Mouse (Mus musculus) heart, adult 9 months (tissue): ENCODE data around the gene Flt1.
A peak's percentile ranks its signal among the peaks of the same experiment; 100 is the strongest.
"Not testable (repeated sequence)": the region's sequence is repeated elsewhere in the genome, so short reads cannot be mapped to it uniquely, and the experiment has no call there.

ENCODE experiments used
- DNase-seq, 2 experiments: peaks; one replicate each; pipeline ENCODE4 v3.0.0; 2022; ENCODE audit warnings: low spot score in 2 of 2

The Flt1 gene

DNA sequence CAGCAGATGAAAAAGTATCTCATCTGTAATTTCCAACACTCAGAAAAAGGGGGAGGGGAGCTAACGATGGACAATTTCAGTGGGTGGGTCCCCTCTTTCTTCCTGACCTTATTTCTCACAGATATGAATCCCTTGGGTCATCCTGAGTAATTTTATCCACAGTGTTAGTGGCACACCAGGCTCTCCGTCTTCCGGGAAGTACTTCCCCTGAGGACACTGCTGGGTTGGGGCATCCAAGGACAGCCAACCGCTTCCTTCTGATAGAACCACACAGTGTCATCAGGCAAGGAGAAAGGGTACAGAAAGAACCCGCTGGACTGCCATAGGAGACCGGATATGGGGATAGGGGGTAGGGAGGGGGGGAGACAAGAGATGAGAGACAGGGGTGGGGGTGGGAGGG is 111.2 kb downstream of the Flt1 start:
- DNase-seq, result no peak

DNA sequence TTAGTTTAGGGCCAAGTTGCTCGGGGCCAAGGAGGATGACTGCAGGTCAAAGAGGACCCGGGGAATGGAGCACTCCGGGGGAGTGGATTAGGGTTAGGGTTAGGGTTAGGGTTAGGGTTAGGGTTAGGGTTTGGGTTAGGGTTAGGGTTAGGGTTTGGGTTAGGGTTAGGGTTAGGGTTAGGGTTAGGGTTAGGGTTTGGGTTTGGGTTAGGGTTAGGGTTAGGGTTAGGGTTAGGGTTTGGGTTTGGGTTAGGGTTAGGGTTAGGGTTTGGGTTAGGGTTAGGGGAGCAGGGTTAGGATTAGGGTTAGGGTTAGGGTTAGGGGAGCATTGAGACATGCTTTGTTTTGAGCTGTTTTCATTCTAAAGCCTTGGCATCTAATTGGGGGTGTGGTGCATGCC is 114.5 kb downstream of the Flt1 start:
- DNase-seq, result not testable (repeated sequence)

DNA sequence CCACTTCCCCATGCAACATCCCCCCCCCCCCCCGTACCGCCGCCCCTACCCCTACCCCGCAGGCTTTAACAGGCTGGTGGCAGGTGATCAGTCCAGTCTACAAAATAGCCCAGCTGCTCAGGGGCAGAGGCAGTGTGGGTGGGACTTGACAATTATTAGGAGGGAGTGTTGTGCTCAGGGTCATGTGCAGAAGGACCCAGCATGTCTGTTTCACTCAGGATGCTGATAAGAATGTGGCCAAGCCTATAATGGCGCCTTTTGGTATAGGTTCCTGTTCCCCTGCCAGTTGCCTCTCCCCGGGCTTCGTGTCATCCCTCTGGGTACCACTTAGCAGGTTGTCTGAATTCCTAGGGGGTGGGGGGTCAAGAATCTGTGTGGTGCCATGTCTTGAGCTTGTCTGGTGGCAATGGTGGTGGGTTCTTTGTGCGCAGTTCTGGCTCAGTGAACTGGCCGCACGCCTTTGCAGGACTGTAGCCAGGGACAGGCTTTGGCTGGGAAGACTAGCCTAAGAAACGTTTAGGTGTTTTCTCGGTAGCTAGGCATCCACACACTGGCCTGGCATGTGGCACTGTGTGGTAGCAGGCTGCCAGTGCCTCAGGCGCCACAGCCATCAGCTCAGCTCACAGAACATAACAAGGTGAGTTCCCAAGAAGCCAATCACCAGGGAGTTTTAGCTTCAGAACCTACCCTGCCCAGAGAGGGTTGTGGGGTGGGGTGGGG is 118.4 kb downstream of the Flt1 start:
- no peak for DNase-seq

DNA sequence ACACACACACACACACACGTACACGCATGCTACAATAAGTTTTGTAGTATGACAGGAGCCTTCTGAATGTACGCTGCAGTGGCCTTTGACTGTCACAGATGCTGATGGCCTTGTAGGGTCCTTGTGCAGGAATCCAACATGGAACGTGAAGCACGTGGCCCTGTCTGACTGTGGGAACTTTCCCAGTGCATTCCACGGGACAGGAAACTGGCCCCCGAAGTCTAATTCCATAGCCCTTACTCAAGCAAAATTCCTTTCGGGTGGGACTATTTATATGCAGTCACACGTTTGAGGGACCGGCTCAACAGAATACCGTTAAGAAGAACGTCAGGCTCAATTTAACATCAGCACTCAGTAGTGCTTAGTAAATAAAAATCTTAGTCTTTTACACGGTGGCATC is 119.1 kb downstream of the Flt1 start:
- no peak for DNase-seq

DNA sequence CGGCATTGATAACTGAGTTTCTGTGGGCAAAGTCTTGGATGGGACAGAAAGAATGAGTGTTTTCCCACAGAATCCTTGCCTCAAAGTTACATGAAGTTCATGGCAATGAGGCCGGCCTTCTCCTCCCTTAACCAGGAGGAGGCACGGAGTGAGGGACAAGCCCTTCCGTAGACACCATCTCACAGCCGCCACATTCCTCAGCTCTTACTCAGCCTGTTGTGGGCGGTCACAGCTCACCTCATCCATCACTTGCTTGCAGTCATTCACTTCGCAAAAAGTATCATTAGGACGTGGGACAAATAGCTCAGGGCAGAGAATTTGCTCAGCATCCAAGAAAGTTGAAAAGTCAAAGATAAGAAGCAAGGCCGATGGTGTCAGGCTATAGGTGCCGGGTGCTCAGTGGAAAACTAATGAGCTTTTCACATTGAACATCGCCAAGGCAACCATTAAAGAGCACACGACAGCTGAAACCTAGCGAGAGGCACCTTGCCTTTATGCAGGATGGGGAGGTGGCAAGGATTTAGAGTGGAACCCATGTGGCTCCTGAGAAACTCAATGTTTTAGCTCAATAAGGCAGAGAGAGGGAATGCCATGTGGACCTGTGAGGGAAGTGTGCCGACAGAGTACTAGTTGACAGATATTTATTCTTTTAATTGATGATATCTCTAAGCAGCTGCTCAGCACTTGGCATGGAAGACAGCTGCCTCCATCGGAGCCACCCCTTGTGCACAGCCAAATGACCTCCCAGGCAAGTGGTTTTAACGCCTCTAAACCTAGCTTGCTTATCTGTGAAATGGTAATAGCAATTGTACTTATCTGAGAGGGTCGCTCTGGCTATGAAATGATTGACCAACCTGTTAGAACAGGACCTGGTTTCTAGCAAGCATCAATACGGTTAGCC is 124.1 kb downstream of the Flt1 start:
- DNase-seq, result no peak

DNA sequence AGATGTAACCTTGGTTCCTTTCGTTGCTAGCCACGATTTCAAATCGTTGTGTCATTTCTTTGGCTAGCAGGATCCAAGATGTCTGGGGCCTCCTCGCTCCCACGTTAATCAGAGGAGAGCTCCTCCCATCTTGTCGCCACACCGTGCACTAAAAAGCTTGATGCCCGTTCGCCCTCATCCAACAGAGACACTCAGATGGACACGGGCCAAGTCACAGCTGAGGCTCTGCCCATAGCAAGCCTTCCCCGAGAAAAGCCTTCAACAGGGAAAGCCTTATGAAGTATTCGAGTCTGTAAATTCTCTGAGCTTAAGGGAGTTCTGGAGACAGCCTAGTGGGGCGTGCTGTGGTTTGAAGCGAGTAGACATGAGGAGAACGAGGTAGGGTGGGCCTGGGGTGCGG is 128.0 kb downstream of the Flt1 start:
- no peak for DNase-seq

DNA sequence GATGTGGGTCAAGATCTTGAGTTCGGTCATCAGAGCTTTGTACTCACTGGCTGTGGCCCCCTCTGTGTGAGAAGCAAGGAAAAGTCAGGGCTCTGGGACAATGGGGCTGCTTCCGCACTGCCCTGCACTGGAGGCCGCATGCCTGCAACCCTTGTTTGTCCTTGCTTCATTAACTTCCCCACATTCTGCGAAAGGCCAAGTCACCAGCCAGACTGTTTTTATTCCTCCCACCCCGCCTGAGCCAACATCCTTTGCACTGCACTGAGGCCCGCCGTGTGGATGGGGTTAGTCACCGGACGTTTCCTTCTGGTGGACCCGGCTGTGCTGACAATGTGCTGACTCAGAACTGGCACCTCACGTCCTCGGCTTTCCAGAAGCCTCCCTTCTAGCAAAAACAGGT is 136.0 kb downstream of the Flt1 start:
- DNase-seq, result peak; percentile 24 to 52

DNA sequence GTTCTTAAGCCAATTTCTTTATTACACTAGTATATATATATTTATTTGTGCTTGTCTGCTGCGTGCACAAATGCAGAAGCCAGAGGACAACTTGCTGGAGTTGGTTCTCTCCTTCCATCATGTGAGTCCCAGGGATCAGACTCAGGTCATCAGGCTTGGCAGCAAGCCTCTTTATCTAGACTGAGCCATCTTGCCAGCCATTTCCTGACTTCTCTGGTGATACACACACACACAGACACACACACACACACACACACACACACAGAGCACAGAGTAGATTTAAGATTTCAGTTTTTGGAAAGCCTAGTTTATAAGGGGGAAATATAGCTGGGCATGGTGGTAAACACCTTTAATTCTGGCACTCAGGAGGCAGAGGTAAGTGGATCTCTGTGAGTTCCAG is 140.7 kb downstream of the Flt1 start:
- no peak for DNase-seq

DNA sequence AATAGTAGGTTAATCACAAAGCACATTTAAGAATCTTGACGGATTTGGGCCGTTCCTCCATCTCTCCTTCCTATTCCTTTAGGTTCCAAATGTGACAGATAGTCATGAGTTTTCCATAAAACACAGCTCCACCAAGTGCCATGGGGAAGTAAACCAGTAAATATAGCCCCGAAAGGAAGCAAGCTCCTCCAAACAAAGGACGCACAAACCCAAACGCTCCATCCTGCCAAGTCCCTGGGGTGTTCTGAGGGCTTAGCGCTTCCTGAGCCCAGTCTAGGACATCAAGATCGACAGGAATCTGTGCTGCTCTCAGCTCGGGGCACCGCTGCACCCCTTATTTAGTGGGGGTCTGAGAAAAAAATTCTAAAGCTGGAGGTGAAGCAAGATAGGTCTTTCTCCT is 141.2 kb downstream of the Flt1 start:
- DNase-seq, result peak; percentile 39 to 58

DNA sequence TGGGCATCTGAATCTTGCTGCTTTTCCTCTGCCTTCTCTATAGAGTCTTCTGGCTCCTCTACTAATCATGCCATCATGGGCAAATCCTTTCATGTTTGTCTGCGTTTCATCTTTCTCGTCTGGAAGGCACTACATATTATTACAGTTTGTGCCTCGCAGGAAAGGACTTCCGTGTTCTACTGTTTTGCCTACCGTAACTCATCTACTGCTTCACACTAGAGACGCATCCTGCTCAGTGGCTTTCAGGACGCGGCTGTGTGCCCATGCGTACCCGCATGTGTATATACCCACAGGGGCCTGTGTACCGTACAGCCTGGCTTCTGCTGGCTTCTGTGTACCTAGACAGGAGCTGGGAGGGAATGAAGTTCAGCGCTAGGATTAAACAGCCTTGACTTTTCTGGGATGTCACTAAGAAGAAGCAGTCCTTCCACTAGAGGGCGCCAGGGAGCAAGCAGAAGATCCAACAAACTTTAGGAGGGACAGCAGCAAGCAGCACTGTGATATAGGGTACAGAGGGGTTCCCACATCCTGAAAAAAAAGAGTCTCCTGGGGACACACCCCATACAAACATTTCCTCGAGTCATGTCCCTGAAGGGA is 142.0 kb downstream of the Flt1 start:
- DNase-seq, result peak; percentile 46 to 72

DNA sequence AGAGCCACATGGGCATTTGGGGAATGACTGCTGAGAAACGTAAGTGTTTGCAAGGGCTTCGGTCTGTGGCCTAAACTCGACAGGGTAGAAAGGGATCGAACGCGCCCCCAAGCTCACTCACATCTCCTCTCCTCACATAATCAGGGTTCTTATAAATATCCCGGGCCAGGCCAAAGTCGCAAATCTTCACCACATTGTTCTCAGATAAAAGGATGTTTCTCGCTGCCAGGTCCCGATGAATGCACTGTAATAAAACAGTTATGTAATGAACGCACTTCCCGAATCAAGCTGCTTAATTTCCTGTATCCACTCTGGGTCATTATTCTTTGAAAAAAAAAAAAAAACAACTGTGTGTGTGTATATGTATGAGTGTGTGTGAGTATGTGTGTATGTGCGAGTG is 145.6 kb downstream of the Flt1 start:
- peak; percentile 36 to 66 for DNase-seq

DNA sequence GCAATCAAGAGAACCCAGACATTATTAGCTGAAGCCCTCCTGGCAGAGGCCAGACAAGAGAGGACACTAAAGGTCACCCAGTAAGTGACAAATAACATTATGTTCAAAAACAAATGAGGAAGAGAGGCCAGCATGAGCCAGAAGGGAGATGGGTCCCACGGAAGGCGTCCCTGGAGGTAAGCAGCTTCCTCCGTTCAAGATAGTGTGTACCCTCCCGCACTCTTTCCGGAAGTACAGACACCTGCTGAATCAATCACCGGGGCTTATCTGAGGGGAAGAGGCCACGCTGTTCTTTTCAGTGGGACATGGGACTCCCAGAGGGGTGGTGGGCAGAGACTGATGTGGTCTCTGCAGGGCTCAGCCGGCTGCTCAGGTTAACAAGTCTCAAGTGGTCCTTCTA is 146.1 kb downstream of the Flt1 start:
- DNase-seq, result peak; percentile 73 to 85

DNA sequence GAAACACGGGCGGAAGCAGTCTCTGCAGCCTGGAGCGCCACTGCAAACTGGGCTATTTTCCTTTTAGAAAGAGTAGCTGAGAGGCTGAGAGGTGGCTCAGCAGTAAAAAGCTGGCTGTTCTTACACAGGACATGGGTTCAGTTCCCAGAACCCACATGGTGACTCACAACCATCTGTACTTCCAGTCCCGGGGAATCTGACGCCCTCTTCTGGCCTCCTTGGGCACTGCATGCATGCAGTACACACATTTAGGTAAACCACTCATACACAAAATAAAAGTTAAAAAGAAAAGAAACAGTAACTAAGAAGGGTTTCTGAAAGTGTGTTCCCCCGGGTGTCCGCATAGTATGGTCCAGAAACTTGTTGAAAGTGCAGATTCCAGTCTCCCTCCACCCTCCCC is 146.7 kb downstream of the Flt1 start:
- DNase-seq, result no peak

DNA sequence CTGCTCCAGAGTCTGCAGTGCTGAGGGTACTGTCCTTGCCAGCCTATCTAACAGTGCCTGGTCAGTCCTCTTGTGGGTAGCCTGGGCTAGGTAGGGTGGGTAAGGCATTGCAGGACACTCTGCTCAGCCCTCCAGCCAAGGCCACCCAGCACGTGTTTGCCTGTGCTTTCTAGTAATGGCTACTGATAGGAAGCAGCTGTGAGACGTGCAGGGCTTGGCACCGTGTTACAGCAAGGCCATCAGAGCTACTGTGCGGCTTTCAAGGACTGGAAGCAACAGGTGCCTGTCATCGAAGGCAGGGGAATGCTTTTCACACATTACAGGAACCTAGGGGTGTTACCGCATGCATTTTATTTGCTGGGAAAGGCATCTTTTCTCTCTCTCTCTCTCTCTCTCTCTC is 148.8 kb downstream of the Flt1 start:
- no peak for DNase-seq

DNA sequence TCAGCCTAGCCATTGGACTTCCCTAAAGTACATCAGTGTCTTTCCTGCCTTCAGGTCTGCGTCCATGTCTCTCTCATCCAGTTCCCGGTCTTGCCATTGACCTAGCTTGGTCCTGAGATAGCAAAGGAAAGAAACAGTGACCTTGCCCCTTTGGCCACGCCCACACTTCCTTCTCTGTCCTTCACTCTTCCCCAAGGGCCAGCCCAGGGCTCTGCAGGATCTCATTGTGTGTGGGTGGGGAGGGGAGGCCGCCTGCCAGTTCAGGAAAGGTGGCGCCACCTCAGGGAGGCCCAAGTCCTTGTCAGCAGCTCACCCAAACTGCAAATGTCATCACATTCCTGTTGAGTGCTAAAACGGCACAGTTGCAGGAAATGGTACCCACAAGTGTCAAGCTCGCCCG is 151.3 kb downstream of the Flt1 start:
- DNase-seq, result peak; percentile 59 to 70

DNA sequence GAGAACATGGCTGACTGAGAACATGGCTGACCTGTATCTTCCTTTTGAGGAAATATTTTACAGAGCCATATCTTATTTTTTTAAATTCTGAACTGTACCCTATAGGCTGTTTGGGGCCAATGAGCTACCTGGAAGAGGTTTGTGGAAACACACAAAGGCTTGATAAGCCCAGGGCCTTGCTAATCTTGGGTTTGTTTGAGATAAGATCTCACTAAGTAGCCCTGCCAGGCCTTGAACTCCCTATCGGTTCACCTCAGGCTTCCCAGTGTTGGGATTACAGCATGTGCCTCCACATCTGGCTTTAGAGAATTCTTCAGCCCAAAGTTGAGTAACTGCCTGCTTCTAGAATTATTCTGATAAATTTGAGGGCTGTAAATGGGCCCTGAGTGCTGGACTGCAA is 152.3 kb downstream of the Flt1 start:
- DNase-seq, result no peak

DNA sequence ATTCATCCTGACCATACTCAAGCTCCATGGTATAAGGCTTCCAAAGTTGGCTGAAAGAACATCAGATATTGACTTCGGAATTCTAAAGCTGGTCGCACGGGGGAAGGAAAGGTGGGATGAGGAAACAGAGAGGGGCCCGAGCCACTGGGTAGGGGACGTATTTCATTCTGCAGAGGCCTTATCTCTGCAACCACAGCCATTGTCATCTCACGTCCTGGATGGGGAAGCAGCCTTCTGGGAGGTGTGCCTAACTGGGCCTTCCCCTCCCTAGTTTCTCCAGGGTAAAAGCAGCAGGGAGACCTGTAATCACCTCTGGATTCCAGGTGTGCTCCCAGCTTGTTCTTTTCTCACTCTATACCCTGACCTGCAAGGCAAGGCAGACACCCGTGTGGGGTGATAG is 153.1 kb downstream of the Flt1 start:
- no peak for DNase-seq

DNA sequence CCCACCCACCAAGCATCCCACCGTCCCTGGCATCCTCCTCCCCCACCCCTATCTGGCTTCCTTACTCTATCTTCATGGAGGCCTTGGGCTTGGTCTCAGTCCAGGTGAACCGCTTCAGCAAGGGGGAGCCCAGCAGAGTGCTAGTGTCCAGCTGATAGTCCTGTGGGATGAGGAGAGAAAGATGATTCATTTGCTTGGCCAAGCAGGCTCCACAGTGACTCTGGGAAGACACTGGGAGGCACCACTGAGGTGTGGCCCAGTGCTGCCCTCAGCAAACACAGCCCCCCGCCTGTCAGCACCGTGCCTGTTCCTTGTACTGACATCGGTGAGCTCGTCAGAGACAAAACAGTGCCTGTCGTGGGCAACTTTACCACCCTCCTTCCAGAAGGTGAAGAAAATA is 159.5 kb downstream of the Flt1 start:
- no peak for DNase-seq

DNA sequence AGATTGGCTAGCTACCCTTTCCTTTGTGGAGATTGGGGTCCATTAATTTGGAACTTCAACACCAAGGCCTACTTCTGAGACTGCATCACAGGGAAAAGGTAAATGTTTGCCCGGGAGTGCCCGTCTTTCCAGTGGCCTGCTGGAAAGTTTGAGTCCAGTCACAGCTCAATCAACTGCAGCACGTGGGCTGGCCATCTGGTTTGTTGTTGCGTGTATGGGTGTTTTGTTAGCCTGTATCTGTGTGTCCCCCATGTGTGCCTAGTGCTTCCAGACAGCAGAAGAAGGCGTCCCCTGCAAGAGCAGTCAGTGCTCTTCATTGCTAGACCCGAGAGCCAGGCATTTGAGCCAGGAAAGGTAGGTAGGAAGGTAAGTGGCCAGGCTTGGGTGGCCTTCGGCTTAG is 160.4 kb downstream of the Flt1 start:
- no peak for DNase-seq

DNA sequence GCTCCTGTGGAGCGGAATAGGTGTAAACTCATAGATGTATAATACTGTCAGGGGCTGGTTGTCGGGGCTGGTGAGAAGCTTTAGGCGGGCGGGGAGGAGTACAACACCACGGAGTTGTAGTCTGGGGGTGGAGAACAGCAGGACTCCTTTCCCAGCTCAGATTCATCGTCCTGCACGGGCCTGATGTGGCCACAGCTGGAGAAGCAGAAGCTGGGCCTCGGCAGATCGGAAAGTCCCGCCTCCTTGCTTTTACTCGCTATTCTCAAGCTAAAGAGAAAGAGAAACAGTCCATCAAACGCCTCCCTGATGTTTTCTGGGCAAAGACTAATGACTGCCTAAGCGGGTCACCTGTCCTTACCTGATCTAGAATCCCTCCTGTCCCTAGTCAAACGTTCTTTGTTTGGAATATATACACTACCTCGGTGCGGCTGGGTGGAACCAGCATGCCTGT is 161.6 kb downstream of the Flt1 start:
- no peak for DNase-seq

DNA sequence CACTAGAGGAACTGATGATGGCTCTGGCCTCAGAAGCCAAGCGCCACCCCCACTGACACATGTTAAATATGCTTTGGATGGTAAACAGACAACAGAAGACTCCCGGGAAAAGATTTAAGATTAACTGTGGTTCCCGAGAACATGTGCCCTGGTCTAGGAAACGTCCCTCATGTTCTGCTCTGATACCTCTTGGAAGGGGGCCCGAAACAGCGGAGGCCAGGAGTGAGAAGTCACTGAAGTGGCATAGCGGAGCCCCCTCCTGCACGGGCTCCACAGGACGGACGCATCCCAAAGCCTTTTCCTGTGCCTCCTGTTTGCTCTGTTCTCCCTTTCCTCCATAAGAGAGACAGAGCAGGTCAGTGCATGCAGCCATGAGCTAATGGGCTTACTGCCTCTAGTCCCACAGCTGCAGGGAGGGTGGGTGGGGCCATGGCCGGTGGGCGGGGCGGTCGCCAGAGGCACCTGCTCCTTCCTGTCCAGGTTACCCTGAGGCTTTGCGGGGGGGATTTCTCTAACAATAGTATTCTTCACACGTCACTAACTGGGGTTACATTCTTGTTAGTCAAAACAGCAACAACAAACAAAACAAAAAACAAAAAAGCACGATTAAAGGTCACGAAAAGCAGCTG is 162.2 kb downstream of the Flt1 start:
- DNase-seq, result no peak

DNA sequence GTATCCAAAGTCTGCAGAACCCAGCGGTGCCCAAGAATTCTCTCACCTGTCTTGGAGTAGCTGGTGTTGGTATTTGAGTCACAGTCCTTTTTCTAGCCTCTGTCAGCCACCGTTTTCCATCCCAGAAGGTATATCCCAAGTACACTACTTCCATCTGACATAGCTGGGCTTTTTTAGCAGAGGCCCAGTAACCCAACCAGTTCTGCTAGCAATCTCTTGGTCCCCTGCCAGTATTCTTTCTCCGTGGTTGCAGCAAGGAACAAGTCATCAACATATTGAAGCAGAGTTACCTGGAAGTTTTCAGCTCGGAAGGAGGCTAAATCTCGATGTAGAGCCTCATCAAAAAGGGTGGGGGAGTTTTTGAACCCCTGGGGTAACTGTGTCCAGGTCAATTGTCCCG is 168.2 kb downstream of the Flt1 start:
- not testable (repeated sequence) for DNase-seq
